Mouse (Mus musculus) stomach, postnatal 0 days (tissue): ENCODE measurements at regions not wholly inside any gene's neighbourhood (a gene's known extent, or its start where the extent isn't known, plus 50 kb on each side); places are given as distances from the start of the nearest gene placed in this dataset.

ENCODE experiments used
- ATAC-seq: fragments of 200-750 bp; cut with Nextera tagmentation; 2 replicates; pipeline ENCODE4 v1.8.0; 2017; ENCODE audit not compliant: low FRiP score, low TSS enrichment
- DNase-seq: peaks from one replicate; pipeline ENCODE4 v3.0.0-alpha.2; 2016; ENCODE audit warnings: low spot score
- H3K27ac ChIP-seq: fragments of 300-500 bp; sonication (generic); replicated peaks from 2 replicates; pipeline ENCODE4 v1.5.1; 2014; ENCODE audit warnings: mild to moderate bottlenecking, control low read depth
- H3K27me3 ChIP-seq: fragments of 300-500 bp; sonication (generic); 2 replicates; pipeline ENCODE4 v1.6.1; 2014; ENCODE audit warnings: low read length; ENCODE audit not compliant: control insufficient read depth, insufficient read depth
- H3K36me3 ChIP-seq: fragments of 300-500 bp; sonication (generic); 2 replicates; pipeline ENCODE4 v1.6.1; 2014; ENCODE audit warnings: low read length, mixed read lengths; ENCODE audit not compliant: control insufficient read depth, insufficient read depth
- H3K4me1 ChIP-seq: fragments of 300-500 bp; sonication (generic); replicated peaks from 2 replicates; pipeline ENCODE4 v1.6.1; 2014; ENCODE audit warnings: antibody characterized with exemption; ENCODE audit not compliant: control insufficient read depth, insufficient read depth
- H3K4me2 ChIP-seq: fragments of 300-500 bp; sonication (generic); replicated peaks from 2 replicates; pipeline ENCODE4 v1.6.1; 2014; ENCODE audit warnings: low read depth, mild to moderate bottlenecking, control low read depth, moderate library complexity
- H3K4me3 ChIP-seq: fragments of 300-500 bp; sonication (generic); 2 replicates; pipeline ENCODE4 v1.5.1; 2014; ENCODE audit warnings: low read depth, low read length, control low read depth
- H3K9ac ChIP-seq: fragments of 300-500 bp; sonication (generic); 2 replicates; pipeline ENCODE4 v1.6.1; 2014; ENCODE audit warnings: mild to moderate bottlenecking, low read length, control low read depth, mixed read lengths
- H3K9me3 ChIP-seq: fragments of 300-500 bp; sonication (generic); 2 replicates; pipeline ENCODE4 v1.6.1; 2016; ENCODE audit warnings: low read length; ENCODE audit not compliant: control insufficient read depth
- CTCF ChIP-seq: IDR thresholded peaks from 2 replicates; pipeline ENCODE4 v1.5.1; 2016; ENCODE audit warnings: antibody characterized with exemption, low read depth, mild to moderate bottlenecking, moderate library complexity
- EP300 ChIP-seq: optimal IDR thresholded peaks from 2 replicates; pipeline ENCODE3; 2016; ENCODE audit warnings: antibody characterized with exemption
- WGBS: fragments of 180-500 bp; shearing (Covaris S2); extraction: QIAGEN DNeasy Blood & Tissue Kit; methylation state at CpG from one replicate; pipeline ENCODE4 v1.1.7; 2014; 5-methylcytosine and 5-hydroxymethylcytosine counted together

GRCm38 (mm10) chr11:23097223-23097490 is 89.8 kb downstream of the Fam161a start:
- 80% methylated on average over 2 of the region's 2 CpGs for WGBS
- Histone ChIP-seq H3K4me1 (no peaks in the 10 kb centered on the region), H3K9me3 (no peaks in the 10 kb centered on the region), H3K27ac (no peak overlapping the region), H3K4me3 (no peak overlapping the region), H3K27me3 (no peaks in the 10 kb centered on the region), H3K9ac (no peak overlapping the region), H3K4me2 (no peak overlapping the region), H3K36me3 (no peaks in the 10 kb centered on the region)
- no peak for DNase-seq
- TF ChIP-seq EP300 (no peak), CTCF (no peak)
- ATAC-seq, result no peak

DNA sequence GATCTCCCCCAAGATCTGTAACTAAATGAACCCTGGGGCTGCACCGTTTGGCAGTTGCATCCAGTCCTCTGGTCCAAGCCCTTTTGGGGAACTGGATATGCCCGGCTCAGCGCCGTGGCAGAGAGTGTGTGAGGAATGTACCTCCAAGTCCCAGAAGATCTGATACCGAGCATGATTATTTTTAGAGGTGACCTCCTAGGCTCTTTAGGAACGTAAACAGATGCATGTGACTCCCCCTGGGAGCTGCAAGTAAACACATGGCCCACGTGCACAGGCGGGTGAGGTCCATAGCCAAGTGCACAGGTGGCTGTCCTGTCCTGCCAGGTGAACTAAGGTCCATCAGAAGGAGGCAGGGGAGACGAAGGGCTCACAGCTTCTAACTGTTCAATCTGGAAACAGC is 107.3 kb downstream of the Fam161a start:
- ATAC-seq (no peak), DNase-seq (no peak)
- Histone ChIP-seq H3K4me3 (no peak overlapping the region), H3K36me3 (no peaks in the 10 kb centered on the region), H3K27me3 (no peaks in the 10 kb centered on the region), H3K9ac (no peak overlapping the region), H3K4me2 (no peak overlapping the region), H3K27ac (no peak overlapping the region), H3K9me3 (no peaks in the 10 kb centered on the region), H3K4me1 (no peaks in the 10 kb centered on the region)
- 62% methylated on average over 9 of the region's 9 CpGs for WGBS
- TF ChIP-seq EP300, result no peak
- TF ChIP-seq CTCF, result no peak

- TF ChIP-seq CTCF, result no peak
- no peak for TF ChIP-seq EP300
- no peak for ATAC-seq
- no peaks in the 10 kb centered on the region for H3K4me1 ChIP-seq
- no peaks in the 10 kb centered on the region for H3K27me3 ChIP-seq
- no peak overlapping the region for H3K4me3 ChIP-seq
- H3K9ac ChIP-seq, result no peak overlapping the region
- H3K4me2 ChIP-seq, result no peak overlapping the region
- no peaks in the 10 kb centered on the region for H3K9me3 ChIP-seq
- no peak overlapping the region for H3K27ac ChIP-seq
- no peak for DNase-seq
- WGBS, result 81% methylated on average over 11 of the region's 11 CpGs
- H3K36me3 ChIP-seq, result no peaks in the 10 kb centered on the region
Measured at GRCm38 (mm10) chr11:23120533-23121210, 113.3 kb downstream of the Fam161a start.

DNA sequence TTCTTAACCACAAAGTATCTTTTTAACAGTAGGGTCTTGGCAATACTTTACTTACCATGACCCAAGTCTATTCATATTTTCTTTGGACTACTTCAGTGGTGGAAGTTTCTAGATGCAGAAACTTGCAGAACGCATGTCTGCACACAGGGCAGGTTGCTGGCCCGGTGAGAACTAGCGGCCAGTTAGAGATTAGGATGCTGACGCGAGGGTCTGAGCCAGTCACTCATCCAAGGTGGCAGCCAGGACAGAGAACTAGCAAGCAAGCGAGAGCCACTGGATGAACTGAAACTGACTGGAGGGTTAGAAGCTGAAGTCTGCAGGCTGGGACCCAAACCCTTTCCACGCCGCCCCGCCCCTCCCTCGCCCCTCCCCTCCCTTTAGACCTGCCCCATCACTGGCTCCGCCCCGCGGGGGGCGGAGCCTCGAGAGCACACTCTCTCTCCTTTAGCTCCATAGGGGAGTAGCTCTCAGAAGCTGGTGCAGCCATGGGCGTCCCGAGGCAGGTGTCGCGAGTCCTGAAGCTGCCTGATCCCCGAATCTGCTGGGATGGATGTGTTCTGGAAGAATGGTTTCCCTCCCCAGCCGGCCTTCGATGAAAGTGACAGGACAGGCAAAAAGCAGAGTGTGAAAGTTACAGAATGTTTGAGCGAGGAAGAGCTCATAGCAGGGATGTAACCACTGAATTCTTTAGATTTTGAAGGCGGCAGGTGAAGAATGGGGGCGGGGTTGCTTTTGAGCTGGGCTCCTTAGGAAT is 117.0 kb downstream of the Fam161a start:
- TF ChIP-seq EP300 (no peak), CTCF (no peak)
- H3K36me3 ChIP-seq, result no peaks in the 10 kb centered on the region
- no peaks in the 10 kb centered on the region for H3K9me3 ChIP-seq
- H3K4me1 ChIP-seq, result no peaks in the 10 kb centered on the region
- 2% methylated on average over 25 of the region's 25 CpGs for WGBS
- 0 out of 2 replicates have a peak overlapping the region, but pooled peaks have one; percentile 2 for H3K9ac ChIP-seq
- peak; percentile 92 for ATAC-seq
- H3K4me2 ChIP-seq, result peak overlapping the region; percentile 64
- H3K27ac ChIP-seq, result no peak overlapping the region
- H3K27me3 ChIP-seq, result no peaks in the 10 kb centered on the region
- peak; percentile 60 for DNase-seq
- H3K4me3 ChIP-seq, result peak overlapping the region; percentile 32

DNA sequence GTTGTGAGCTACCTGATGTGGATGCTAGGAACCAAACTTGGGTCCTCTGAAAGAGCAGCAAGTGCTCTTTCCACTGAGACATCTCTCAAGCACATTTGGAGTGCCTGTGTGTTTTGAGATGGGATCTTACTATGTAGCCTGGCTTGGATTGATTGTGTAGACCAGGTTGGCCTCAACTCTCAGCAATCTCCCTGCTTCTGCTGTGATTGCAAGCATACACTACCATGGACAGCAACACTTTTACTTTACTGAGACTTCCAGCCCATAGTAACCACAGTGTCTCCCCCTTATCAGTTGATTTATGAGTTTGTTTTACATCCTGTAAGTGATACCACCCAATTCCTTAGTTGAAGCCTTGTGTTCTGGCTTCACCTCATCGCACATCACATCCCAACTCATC is 123.8 kb downstream of the Fam161a start:
- DNase-seq, result no peak
- H3K4me2 ChIP-seq, result no peak overlapping the region
- no peak overlapping the region for H3K4me3 ChIP-seq
- 42% methylated on average over 1 of the region's 1 CpGs for WGBS
- H3K27ac ChIP-seq, result no peak overlapping the region
- no peak for ATAC-seq
- no peaks in the 10 kb centered on the region for H3K27me3 ChIP-seq
- no peaks in the 10 kb centered on the region for H3K4me1 ChIP-seq
- H3K36me3 ChIP-seq, result no peaks in the 10 kb centered on the region
- H3K9me3 ChIP-seq, result no peaks in the 10 kb centered on the region
- TF ChIP-seq CTCF (no peak), EP300 (no peak)
- H3K9ac ChIP-seq, result no peak overlapping the region

GRCm38 (mm10) chr11:23131632-23132031 is 124.2 kb upstream of the Xpo1 start:
- Histone ChIP-seq H3K4me1 (no peaks in the 10 kb centered on the region), H3K9ac (no peak overlapping the region), H3K4me2 (no peak overlapping the region), H3K9me3 (no peaks in the 10 kb centered on the region), H3K27ac (no peak overlapping the region), H3K36me3 (no peaks in the 10 kb centered on the region), H3K4me3 (no peak overlapping the region), H3K27me3 (no peaks in the 10 kb centered on the region)
- 78% methylated on average over 1 of the region's 1 CpGs for WGBS
- no peak for ATAC-seq
- TF ChIP-seq CTCF, result no peak
- TF ChIP-seq EP300, result no peak
- no peak for DNase-seq
